Comparison of ENCODE assay signal across 13 mouse cellular contexts in genomic region chr4:135235546-135235945, GRCm38 (mm10). TPM values are rescaled to one million over a fixed set of nuclear protein-coding genes. Genes with fewer than 3 reads are reported as not detected.
DNase-seq lines count a peak whose midpoint lies in the region; ATAC-seq and TF ChIP-seq lines count a peak whose summit lies in the region.
"Had no signal": no experiment of that assay in that cellular context is flagged by ENCODE, and none has a peak within 500 bp of the region (broad histone marks: within the 10 kb centered on the region; RNA-seq: fewer than 3 reads in every experiment).

No protein-coding gene starts in this region.

- TF ChIP-seq POLR2A in kidney, adult 2 months (IDR thresholded peaks at IDR 0.05; ENCODE audit: low read depth, low read length): no peak

- no peak overlapping the region for H3K4me2 ChIP-seq in midbrain, embryonic 15.5 days
- H3K4me2 ChIP-seq in midbrain, embryonic 14.5 days (ENCODE audit: low read length): no peak overlapping the region
- H3K4me2 ChIP-seq in stomach, postnatal 0 days (replicated peaks; ENCODE audit: low read depth): no peak overlapping the region
- H3K4me2 ChIP-seq in hindbrain, embryonic 11.5 days (replicated peaks; ENCODE audit: low read depth, low read length): no peak overlapping the region
- H3K4me2 ChIP-seq: hindbrain, embryonic 14.5 days had no signal

- no peak for TF ChIP-seq EP300 in stomach, postnatal 0 days (optimal IDR thresholded peaks at IDR 0.05)

- no peaks in the 10 kb centered on the region for H3K27me3 ChIP-seq in kidney, adult 2 months (replicated peaks; ENCODE audit: control insufficient read depth, insufficient read depth, low read length)
- no peaks in the 10 kb centered on the region for H3K27me3 ChIP-seq in midbrain, embryonic 15.5 days (replicated peaks)
- no peaks in the 10 kb centered on the region for H3K27me3 ChIP-seq in midbrain, embryonic 14.5 days (ENCODE audit: control insufficient read depth, insufficient read depth, low read length)
- H3K27me3 ChIP-seq in stomach, postnatal 0 days (ENCODE audit: control insufficient read depth, insufficient read depth, low read length): no peaks in the 10 kb centered on the region
- no peaks in the 10 kb centered on the region for H3K27me3 ChIP-seq in hindbrain, embryonic 11.5 days (ENCODE audit: control insufficient read depth, insufficient read depth, low read length)

- 0 out of 2 replicates have a peak overlapping the region, but pooled peaks have one; percentile 1 for H3K9ac ChIP-seq in midbrain, embryonic 15.5 days
- H3K9ac ChIP-seq in midbrain, embryonic 14.5 days (replicated peaks; ENCODE audit: low read length): no peak overlapping the region; the same call in 1 of the 2 replicates
- H3K9ac ChIP-seq in stomach, postnatal 0 days (ENCODE audit: low read length): no peak overlapping the region
- no peak overlapping the region for H3K9ac ChIP-seq in hindbrain, embryonic 11.5 days (ENCODE audit: low read depth, low read length)
- H3K9ac ChIP-seq: hindbrain, embryonic 14.5 days had no signal

- peak; percentile 55 for DNase-seq in gastrocnemius, adult 18-20 months (ENCODE audit: low spot score)
- DNase-seq in gastrocnemius, postnatal 10 days: no peak
- peak; percentile 31 for DNase-seq in kidney, adult 2 months
- DNase-seq in kidney, postnatal 14 days: no peak
- DNase-seq in midbrain, embryonic 14.5 days: no peak
- DNase-seq in stomach, postnatal 0 days (ENCODE audit: low spot score): no peak
- DNase-seq in hindbrain, embryonic 11.5 days (ENCODE audit: low spot score): no peak
- DNase-seq: adrenal gland, adult 2 months; cerebellum, postnatal 14 days; kidney, adult 18-20 months; liver had no signal

- 46% methylated on average over 8 of the region's 8 CpGs for WGBS in kidney, adult 2 months
- WGBS in midbrain, embryonic 15.5 days: 57% methylated on average over 8 of the region's 8 CpGs
- WGBS in midbrain, embryonic 14.5 days: 77% methylated on average over 8 of the region's 8 CpGs
- WGBS in stomach, postnatal 0 days: 55% methylated on average over 8 of the region's 8 CpGs
- 86% methylated on average over 8 of the region's 8 CpGs for WGBS in hindbrain, embryonic 11.5 days

- no peaks in the 10 kb centered on the region for H3K9me3 ChIP-seq in midbrain, embryonic 15.5 days
- no peaks in the 10 kb centered on the region for H3K9me3 ChIP-seq in midbrain, embryonic 14.5 days (ENCODE audit: control insufficient read depth, low read length)
- H3K9me3 ChIP-seq in stomach, postnatal 0 days (ENCODE audit: control insufficient read depth, low read length): no peaks in the 10 kb centered on the region
- no peaks in the 10 kb centered on the region for H3K9me3 ChIP-seq in hindbrain, embryonic 11.5 days (ENCODE audit: control insufficient read depth, low read length)

- H3K27ac ChIP-seq in kidney, adult 2 months (ENCODE audit: insufficient read depth, low read depth, low read length): no peak overlapping the region
- H3K27ac ChIP-seq in midbrain, embryonic 15.5 days: no peak overlapping the region
- H3K27ac ChIP-seq in midbrain, embryonic 14.5 days (replicated peaks; ENCODE audit: low read depth, low read length): no peak overlapping the region
- H3K27ac ChIP-seq in stomach, postnatal 0 days (replicated peaks): 0 out of 2 replicates have a peak overlapping the region, but pooled peaks have one; percentile 35
- H3K27ac ChIP-seq in hindbrain, embryonic 11.5 days (ENCODE audit: low read depth, low read length): no peak overlapping the region
- H3K27ac ChIP-seq: hindbrain, embryonic 14.5 days had no signal

- peaks cover 31% of the 10 kb centered on the region for H3K4me1 ChIP-seq in kidney, adult 2 months (ENCODE audit: control insufficient read depth, insufficient read depth, low read length)
- peaks cover 22% of the 10 kb centered on the region for H3K4me1 ChIP-seq in midbrain, embryonic 15.5 days
- 0 out of 2 replicates have a peak, but pooled peaks cover 3% of the 10 kb centered on the region for H3K4me1 ChIP-seq in midbrain, embryonic 14.5 days (ENCODE audit: control insufficient read depth, insufficient read depth, low read length)
- no peaks in the 10 kb centered on the region for H3K4me1 ChIP-seq in stomach, postnatal 0 days (replicated peaks; ENCODE audit: control insufficient read depth, insufficient read depth)
- H3K4me1 ChIP-seq in hindbrain, embryonic 11.5 days (replicated peaks; ENCODE audit: control insufficient read depth, insufficient read depth, low read length): no peaks in the 10 kb centered on the region

- H3K4me3 ChIP-seq in kidney, adult 2 months (ENCODE audit: insufficient read depth, low read depth, low read length): no peak overlapping the region
- no peak overlapping the region for H3K4me3 ChIP-seq in midbrain, embryonic 15.5 days
- H3K4me3 ChIP-seq in midbrain, embryonic 14.5 days (replicated peaks; ENCODE audit: low read depth, low read length): no peak overlapping the region
- no peak overlapping the region for H3K4me3 ChIP-seq in stomach, postnatal 0 days (ENCODE audit: low read depth, low read length)
- H3K4me3 ChIP-seq in hindbrain, embryonic 11.5 days (ENCODE audit: low read depth, low read length): no peak overlapping the region

- ATAC-seq in midbrain, embryonic 15.5 days (replicated peaks): no peak
- ATAC-seq in midbrain, embryonic 14.5 days (ENCODE audit: low FRiP score, low TSS enrichment): no peak
- peak; percentile 29; the same call in 1 of the 2 replicates for ATAC-seq in stomach, postnatal 0 days (ENCODE audit: low FRiP score, low TSS enrichment)
- no peak for ATAC-seq in hindbrain, embryonic 11.5 days (ENCODE audit: low FRiP score)

- TF ChIP-seq CTCF in kidney, adult 2 months (conservative IDR thresholded peaks at IDR 0.05; ENCODE audit: insufficient read depth, insufficient read length, low read depth, low read length): no peak
- no peak for TF ChIP-seq CTCF in stomach, postnatal 0 days (IDR thresholded peaks at IDR 0.05; ENCODE audit: low read depth)

- peaks cover 2% of the 10 kb centered on the region; the same call in 1 of the 2 replicates for H3K36me3 ChIP-seq in kidney, adult 2 months (ENCODE audit: control insufficient read depth, insufficient read depth, low read length)
- no peaks in the 10 kb centered on the region for H3K36me3 ChIP-seq in midbrain, embryonic 15.5 days (replicated peaks)
- H3K36me3 ChIP-seq in midbrain, embryonic 14.5 days (ENCODE audit: control insufficient read depth, insufficient read depth, low read length): peaks cover 17% of the 10 kb centered on the region
- H3K36me3 ChIP-seq in stomach, postnatal 0 days (ENCODE audit: control insufficient read depth, insufficient read depth, low read length): peaks cover 4% of the 10 kb centered on the region; the same call in 1 of the 2 replicates
- no peaks in the 10 kb centered on the region for H3K36me3 ChIP-seq in hindbrain, embryonic 11.5 days (ENCODE audit: control insufficient read depth, insufficient read depth, low read length)

RNA-seq across cellular contexts. Expression of gene Clic4, which starts 37.1 kb away (rescaled TPM):
- 10 to 100 TPM; 27.6 to 40.4 TPM for total RNA-seq in gastrocnemius, adult 18-20 months (2021)
- 10 to 100 TPM; 56.8 to 69.7 TPM for total RNA-seq in gastrocnemius, postnatal 10 days (2021)
- 86.6 and 91.1 TPM in 2 replicates for polyA plus RNA-seq in kidney, adult 2 months (2012; rRNA removed)
- 63.8 and 69.5 TPM in 2 replicates for polyA plus RNA-seq in midbrain, embryonic 15.5 days (2015; fragmentation: Nextera tagmentation; extraction: Ambion mirVana)
- polyA plus RNA-seq in midbrain, embryonic 14.5 days (2014; fragmentation: Nextera tagmentation; extraction: Ambion mirVana): 34.9 and 61.9 TPM in 2 replicates
- polyA plus RNA-seq in stomach, postnatal 0 days (2015; fragmentation: Nextera tagmentation; extraction: Ambion mirVana): 69.2 and 73.6 TPM in 2 replicates
- 109 and 147 TPM in 2 replicates for polyA plus RNA-seq in hindbrain, embryonic 11.5 days (2014; fragmentation: Nextera tagmentation; extraction: Ambion mirVana)

Comparison
In these comparisons a context has a peak if more than half of its experiments do, and no peak if none do; other contexts are left out.
1. DNase-seq: peak in gastrocnemius, adult 18-20 months (single experiment) and kidney, adult 2 months (single experiment); none in gastrocnemius, postnatal 10 days (single experiment), kidney, postnatal 14 days (single experiment), midbrain, embryonic 14.5 days (single experiment), stomach, postnatal 0 days (single experiment) and hindbrain, embryonic 11.5 days (single experiment).